Mouse (Mus musculus) induced T-regulatory cell, adult 2 months (primary cell): ENCODE measurements around the gene Shroom1.

Experiments
- DNase-seq: peaks from one replicate; pipeline ENCODE4 v3.0.0-alpha.2; 2012; ENCODE audit warnings: low read depth

Shroom1 gene

DNA sequence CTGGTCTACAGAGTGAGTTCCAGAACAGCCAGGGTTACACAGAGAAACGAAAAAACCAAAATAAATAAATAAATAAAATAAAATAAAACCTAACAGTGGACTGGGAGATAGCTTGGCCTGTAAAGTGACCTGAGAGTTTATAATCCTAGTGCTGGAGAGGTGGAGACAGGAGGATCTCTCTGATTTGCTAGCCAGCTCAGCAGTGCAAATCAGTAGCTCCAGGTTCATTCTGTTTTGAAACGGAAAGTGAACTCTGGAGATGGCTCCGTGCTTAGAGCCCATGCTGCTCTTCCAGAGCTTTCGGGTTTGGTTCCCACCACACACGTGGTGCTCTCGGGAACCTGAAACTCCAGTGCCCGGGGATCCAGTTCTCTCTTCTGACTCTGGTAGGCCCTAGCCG, 9.0 kb upstream of the Shroom1 start:
- DNase-seq: no peak

DNA sequence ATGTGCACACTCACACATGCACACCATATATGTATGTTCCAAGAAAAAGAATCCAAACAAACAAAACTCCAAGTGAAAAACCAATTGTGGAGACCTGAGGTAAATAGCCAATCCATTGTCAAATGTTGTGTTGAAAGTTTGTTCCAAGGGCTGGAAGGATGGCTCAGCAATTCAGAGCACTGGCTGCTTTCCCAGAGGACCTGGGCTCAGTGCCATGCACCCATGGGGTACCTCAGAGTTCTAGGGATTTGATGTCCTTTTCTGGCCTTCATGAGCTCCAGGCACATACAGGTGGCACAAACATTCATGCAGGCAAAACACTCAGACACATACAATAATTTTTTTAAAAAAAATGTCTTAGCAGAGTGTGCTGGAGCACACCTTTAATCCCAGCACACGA, 8.5 kb upstream of the Shroom1 start:
- no peak for DNase-seq

DNA sequence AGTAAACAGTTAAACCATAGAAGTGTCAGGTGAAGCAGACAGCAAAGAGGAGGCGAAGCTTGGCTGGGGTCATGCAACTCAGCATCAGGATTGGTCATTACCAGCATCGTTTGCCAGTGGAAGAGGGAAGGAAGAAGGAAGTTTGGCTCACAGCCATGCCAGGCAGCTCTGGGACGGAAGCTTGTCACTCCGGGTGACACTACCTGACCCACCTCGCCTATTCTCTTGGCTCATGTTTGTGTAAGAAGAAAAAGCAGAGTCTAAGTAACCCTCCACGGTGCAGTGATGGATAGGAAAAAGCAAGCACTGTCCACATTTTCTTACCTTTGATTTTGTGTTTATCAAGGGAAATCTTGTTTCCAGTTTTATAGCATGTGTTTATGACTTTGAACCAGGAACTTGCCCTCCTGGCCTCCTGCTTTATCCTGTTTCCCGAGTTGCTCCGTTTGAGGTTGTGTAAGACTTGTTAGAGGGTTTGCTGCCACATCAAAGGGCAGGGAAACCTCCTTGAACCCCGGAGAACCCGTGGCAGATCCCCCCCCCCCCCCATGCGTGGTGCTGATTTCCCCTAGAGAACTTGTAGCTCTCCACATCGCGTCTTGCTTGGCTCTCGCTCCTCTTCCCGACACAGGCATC, 6.8 kb upstream of the Shroom1 start:
- no peak for DNase-seq

DNA sequence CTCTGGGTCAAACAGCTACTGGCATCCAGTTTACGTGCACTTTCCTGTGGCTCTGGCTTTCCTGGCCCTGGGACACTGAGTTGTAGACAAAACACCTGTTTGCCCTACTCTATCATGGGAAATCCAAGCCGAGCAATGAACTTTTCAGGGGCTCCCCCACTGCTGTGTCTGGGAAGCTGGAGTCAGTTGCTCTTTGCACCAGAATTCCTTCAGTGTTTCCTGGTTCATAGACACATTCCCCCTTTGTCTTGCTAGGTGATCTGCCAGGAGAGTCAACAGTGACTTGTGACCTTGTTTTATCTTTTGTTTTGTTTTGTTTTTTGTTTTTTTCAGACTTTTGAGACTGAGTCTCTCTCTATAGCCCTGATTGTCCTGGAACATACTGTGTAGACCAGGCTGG, 5.6 kb upstream of the Shroom1 start:
- DNase-seq: no peak

DNA sequence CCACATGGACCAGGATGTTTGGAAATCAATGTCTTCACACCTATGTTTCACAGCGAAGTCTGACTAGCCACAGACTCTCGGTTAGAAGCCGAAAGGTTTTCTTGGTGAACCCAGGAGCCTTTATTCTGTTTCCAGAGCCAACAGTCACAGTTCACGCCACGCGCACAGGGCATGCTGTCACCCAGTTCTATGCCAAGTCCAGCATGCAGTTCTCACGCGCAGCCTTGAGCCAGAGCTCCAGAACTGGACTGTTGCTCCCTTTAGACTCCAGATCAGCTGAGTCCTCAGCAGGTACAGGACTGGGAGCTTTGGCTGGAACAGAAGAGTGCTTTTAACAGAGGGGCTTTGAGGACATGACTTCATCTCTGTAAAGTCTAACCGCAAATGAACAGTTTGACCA, 4.6 kb upstream of the Shroom1 start:
- DNase-seq: no peak

DNA sequence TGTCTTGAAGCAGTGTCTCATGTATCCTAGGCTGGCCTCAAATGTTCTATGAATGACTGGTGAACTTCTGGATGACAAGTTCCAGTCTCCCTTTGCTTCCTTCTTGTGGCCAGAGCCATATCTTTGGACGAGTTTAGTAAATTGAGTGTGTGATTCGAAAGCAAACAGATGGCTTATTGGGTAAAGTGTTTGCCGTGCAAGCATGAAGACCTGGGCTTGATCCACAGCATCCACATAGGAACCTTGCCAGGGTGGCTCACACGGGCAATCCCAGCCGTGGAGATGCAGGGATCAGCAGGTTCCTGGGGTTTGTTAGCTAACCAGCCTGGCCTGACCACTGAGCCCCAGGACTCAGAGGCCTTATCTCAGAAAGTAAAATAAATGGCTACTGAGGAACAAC, 4.0 kb upstream of the Shroom1 start:
- DNase-seq: no peak

DNA sequence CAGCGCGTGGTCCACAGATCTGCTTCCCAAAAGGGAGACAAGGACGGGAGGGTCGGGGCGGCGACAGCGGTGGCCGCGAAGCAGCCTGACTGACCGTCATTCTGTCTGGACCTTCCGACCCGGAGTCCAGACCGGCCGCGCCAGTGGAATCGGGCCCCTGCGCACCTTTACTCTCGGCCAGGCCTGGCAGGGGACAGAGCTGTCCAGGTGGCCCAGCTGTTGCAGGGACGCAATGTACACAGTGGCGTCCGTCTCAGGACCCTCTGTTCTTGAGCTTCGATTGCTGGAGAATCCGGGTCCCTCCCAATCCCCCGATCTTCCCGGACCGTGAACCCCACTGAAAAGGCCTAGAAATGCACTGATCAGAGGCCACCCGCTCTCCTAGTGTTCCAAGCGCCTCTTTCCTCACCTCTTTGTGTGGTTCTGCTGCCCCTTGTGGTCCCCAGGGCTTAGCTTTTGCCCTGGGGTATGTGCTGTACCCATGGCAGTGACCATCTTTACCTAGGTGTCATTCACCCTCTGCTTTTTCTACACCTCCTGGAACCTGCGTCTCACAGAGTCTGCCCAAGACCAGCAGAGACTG, 458 bp downstream of the Shroom1 start:
- no peak for DNase-seq

DNA sequence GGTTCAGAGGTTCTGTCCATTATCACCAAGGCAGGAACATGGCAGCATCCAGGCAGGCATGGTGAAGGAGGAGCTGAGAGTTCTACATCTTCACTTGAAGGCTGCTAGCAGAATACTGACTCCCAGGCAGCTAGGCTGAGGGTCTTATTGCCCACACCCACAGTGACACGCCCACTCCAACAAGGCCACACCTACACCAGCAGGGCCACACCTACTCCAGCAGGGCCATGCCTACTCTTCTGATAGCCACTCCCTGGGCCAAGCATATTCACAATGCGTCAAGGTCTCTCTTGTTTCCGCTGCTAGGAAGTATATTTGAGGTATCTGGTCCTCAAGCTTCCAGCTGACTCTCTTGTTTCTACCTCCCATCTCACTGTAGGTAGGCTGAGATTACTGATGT, 2.0 kb downstream of the Shroom1 start:
- DNase-seq: no peak

DNA sequence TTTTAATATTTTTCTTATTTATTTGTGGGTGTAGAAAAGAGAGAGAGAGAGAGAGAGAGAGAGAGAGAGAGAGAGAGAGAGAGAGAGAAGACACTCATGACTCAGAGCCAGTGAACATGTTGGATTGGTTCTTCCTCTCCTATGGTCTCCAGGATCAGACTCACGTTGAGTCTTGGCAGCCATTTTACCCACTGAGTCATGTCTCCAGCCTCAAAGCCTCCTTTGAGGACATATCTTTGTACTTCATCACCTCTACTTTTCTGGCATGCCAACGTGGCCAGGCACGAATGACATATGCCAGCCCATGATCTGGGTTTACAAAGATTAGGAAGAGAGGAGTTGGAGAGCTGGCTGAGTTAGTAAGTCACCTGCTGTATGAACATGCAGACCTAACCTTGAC, 3.2 kb downstream of the Shroom1 start:
- no peak for DNase-seq

DNA sequence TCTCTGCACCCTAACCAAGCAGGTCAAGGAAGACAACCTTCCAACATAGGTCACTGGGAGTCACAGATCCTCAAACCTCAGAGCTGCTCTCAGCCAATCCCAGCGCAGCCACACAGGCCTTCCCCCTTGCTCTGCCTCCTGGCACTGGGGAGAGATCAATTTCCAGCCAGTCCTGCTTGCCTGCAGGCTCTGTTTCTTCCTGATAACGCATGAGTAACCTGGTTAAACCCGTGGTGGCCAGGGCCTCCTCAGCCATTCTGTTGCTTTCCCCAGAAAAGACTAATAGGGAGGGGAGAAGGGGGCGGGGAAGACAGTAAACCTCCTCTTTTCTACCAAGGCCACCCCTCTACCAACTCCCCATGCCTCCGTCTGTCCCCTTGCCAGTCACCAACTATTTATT, 4.7 kb downstream of the Shroom1 start:
- no peak for DNase-seq

DNA sequence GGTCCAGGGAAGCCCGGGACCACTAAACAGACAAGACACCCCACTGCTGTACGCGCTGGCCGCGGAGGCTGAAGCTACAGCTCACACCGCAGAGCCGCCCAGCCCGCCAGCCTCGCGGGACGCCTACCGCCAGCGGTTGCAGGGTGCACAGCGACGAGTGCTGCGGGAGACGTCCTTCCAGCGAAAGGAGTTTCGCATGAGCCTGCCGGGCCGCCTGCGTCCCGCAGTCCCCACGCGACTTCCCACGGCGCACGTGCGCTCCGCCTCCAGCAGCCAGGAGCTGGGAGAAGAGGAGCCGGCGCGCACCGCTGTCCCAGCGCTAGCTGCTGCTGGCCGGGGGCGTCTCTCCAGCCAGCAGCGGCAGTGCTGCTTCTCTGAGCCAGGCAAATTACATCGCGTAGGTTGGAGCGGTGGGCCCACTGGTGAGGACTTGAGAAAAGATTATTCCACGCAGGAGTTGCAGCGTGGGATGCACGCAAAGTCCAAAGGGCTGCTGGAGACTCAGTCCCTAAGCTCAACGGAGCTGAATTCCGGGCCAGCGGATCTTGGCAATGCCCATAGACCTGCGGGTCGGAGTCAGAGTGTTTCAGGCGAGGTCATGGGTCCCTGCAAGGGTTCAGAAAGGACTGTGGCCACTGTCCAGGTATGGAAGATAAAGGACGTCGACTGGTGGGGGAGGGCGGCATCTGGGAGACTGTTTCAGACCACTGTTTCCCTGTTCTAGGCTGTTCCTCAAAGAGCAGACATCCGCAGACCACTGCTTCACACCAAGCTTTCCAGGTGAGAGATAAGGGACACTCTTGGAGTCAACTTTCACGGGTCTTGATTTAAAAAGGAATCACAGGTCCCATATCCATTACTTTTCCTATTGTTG, 6.8 kb downstream of the Shroom1 start:
- no peak for DNase-seq

DNA sequence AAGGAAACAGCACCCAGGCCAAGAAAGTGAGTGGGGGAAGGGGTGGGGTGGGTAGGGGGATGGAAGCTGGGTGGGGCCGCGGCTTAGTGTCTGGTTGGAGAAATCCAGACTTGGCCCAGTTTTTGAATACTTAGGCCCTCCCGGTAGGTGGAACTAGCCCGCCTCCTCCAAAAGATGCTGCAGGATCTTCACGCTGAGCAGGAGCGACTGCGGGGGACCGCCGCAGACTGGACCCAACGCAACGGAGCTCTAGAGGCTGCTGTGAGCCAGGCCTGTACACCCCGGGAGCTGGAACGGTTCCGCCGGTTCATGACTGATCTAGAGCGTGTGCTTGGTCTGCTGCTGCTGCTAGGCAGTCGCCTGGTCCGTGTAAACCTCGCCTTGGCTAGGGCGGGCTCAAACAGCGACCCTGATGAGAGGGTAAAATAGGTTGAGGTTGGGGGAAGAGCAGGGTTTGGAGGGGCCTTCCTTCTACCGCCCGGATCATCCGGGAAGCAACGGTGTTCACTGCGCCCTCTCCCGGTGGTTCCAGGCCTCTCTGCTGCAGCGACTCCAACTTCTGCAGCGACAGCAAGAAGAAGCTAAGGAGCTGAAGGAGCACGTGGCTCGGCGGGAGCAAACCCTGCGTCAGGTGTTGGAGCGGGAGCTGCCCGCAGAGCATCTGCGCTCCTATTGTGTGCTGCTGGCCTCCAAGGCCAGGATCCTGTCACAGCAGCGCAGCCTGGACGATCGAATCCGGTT, 9.4 kb downstream of the Shroom1 start:
- DNase-seq: peak; percentile 57

DNA sequence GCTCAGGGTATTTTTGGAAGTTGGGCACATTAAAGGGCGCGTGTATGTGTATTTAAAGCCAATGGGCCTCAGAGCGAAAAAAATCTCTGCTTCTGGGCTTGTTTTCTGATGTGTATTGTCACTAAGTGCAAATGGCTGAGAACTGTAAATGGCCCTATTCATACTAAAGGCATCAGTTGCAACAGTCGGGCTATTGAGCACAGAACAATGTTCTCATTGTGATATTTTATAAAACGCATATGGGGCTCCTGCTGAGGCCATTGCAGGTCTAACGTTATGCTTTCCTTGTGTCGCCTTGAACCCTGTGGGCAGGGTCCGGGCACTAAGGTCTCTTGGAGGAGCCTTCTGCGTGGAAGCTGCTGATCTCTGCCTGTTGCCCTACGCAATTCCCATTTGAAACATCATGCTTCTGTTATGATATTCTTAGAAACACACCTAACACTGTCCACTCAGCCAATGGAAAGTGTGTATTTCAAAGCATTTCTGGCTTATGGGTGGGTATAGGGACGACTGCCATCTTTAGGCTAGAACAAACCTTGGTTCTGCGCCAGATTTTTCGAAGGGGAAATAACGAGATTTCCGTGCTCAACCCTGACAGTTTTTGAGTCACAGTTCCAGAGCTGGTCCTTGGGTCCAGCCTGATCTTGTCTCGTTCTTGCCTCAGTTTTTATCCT, 12.4 kb downstream of the Shroom1 start:
- DNase-seq: no peak

DNA sequence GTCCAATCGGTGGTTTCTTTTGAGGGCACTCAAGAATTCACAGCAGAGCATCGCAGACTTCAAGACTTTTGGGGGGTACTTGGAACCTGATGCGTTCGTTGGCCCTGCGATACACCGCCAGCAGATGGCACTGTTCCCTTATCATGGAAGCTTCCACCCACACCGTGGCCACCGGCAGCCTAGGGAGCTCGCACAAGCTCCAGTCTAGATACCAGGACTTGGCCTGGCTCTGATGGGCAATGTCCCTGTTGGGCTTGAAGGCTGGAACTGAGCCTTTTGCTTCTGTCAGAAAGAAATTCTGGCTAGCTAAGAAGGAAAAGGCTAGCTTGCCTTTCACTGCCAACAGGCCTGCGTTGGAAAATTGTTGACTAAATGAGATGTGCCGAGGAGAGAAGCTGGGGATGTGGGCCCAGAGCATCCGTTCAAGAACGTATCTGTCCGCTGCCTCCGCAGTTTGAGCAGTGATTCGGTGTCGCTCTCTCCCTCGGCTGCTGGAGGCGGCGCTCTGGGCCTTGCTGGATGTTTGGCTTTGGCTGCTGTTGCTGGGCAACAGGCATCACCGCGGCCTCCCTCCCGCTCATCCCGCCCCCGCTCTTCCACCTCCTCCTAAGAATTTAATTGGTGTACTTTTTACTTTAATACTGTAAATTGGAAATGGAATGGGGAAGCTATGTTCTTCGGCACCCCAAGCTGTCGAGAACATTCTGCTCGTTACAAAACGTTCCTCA, 13.1 kb downstream of the Shroom1 start, which contains the start of gene Gm9837:
TSS of gene Gm9837 (minus strand) at position 512 of the 728 bp plus-strand sequence.
- DNase-seq: peak; percentile 91

DNA sequence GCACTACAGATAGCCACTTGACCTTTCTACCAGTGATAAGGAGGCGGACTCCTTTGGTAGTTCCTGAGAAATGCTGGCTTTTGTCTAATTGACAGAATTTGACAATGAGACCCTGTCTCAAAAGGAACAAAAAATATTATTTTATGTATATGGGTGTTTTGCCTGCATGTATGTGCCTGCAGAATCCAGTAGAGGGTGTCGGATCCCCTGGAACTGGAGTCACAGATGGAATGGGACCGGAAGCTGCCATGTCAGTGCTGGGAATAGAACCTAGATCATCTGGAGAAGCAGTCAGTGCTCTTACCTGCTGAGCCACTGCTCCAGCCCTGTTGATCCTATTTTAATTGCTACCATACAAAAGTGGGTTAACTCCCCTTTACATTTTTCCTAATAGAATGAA, 15.7 kb downstream of the Shroom1 start:
- no peak for DNase-seq

DNA sequence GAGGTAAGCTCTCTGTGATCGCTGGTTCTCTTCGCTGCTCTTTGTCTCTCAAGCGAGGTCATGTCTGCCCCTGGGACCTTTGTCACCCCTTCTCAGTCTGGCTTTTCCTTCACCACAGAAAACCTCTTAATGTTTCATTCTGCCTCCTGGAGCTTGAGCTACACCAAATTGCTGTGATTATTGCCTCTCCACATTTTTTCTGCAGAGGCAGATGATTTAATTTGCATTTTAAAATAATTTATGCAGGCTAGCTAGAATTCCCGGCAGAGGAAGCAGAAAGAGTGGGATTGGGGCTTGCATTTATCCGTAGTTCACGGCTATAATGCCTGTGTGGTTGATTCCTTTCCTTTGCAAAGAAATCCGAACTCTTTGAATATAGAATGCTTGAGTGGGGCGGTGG, 18.6 kb downstream of the Shroom1 start:
- no peak for DNase-seq

DNA sequence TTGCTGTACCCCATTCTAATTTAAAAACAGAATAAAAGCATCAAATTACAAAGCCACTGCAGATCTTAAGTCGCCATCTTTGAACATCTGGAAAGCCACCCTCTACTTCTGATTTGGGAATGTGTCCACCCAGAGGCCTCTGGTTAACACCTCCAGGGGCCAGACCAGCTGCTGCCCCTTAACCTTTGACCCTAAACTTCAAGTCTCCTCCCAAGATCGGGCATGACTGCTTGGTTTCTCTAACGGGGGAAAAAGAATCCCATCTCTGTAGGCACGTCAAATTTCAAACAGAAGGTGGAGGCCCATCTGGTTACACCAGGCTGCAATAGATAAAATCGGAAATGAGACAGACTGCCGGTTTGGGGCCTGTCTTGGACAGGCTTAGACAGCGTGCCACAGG, 20.8 kb downstream of the Shroom1 start:
- no peak for DNase-seq

DNA sequence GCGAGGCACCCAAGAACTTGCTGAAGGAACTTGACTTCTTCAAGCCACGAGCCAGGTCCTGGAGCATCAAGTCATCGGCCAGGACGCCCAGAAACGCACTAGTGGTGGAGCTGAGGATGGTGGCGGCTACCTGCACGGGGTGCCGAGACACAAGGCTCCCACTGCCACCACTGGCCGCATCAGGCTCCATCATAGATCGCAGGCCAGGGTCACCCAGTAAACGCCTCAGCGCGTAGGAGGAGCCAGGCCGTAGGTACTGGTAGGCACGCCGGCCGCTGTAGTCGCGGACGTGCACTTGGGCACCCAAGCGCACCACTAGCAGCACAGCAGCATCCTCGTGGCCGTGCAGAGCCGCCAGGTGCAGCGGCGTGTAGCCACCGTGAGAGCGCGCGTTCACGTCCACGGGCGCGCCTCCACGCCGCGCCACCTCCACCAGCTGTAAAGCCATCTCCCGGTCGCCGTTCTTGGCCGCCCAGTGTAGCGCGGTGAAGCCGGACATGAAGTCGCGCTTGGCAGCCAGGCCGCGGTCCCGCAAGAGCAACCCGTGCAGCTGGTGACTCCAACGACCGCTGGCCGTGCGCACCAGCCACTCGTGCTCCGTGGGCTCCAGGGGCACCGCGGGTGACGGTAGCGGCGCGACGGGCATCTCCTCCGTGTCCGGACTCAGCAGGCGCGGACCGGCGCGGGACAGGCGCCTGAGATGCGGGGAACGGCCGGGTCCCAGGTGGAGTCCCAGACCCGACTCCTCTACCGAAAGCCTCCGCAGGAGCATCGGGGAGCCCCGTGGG, 21.6 kb downstream of the Shroom1 start:
- no peak for DNase-seq

DNA sequence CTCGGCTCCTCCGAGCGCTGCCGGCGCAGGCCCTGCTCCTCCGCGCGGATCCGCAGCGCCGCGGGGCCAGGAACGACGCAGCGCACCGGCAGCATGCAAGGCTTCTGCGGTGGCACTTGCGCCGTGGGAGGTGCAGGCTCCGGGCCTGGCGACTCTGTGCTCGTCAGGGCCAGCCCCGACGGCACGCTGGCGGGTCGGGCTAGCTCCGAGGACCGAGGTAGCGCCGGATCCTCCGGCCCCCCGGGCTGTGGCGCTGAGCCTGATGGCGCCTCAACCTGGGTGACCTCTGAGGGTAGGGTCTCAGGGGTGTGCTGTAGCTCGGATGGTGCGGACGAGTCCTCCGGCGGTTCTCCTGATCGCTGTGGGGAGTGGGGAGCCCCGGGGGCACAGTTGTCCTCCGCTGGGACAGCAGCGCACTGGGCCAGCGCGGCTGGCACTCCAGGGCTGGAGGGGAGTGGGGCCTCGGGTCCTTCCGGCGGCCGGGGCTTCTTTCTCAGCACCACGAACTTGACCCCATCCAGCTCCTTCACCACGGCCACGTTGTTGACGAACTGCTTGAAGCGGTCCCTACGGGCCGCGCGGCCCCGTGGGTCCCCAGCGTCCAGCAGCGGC, 22.3 kb downstream of the Shroom1 start:
- DNase-seq: no peak

DNA sequence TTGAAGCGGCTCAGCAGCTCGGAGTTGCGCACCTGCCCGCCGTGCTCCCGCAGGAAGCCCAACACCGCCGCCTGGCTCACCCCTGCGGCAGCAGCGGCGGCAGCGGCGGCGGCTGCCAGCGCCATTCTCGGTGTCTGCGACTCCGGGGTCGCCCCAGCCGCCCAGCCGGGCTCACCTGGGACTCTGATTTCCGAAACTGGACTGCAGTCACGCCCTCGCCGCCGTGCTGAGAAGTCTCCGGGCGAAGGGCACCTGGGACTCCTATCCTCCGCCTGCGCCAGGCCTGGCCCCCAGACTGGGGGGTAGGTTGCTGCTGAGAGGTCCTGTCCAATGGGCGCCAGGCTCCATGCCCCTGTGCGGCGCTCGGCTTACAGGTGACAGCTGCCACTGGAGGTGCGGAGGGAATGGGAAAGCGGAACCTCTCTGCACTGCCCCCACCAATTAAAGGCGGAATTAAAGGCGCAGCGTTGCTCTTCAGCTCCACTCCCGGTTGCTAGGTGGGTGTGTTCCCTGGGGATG, 22.8 kb downstream of the Shroom1 start, which contains the start of the genes Gm9945 and Sowaha:
TSS of gene Gm9945 (plus strand) at position 384 of the 519 bp plus-strand sequence.
TSS of gene Sowaha (minus strand) at position 492 of the 519 bp plus-strand sequence.
- DNase-seq: peak; percentile 18
